Mouse (Mus musculus) CH12.LX (cell line): Measurements from ENCODE around the gene Acsm1. TPM values are rescaled to one million over a fixed set of nuclear protein-coding genes. Genes with fewer than 3 reads are reported as not detected.

Experiments
- DNase-seq: peaks from one replicate; pipeline ENCODE4 v3.0.0-alpha.2; 2013; ENCODE audit errors: extremely low read depth
- H3K27ac ChIP-seq: 2 replicates; pipeline ENCODE4 v1.5.1; 2012; ENCODE audit warnings: low read depth, mild to moderate bottlenecking, control low read depth, moderate library complexity; ENCODE audit not compliant: insufficient read depth
- H3K27me3 ChIP-seq: replicated peaks from 2 replicates; pipeline ENCODE3; 2012; ENCODE audit warnings: inconsistent platforms
- H3K36me3 ChIP-seq, 2 experiments: replicated peaks in 1 of 2; 2 replicates each; pipeline versions ENCODE3 to v1.6.1; 2012; ENCODE audit warnings: inconsistent platforms in 1 of 2, low read length in 1 of 2, mild to moderate bottlenecking in 1 of 2, mixed read lengths in 1 of 2, moderate library complexity in 1 of 2; ENCODE audit not compliant: control insufficient read depth in 1 of 2, insufficient read depth in 1 of 2
- H3K4me1 ChIP-seq, 2 experiments: 2 replicates each; pipeline ENCODE4 v1.6.1; 2012; ENCODE audit warnings: inconsistent platforms in 1 of 2, moderate library complexity in 1 of 2; ENCODE audit not compliant: insufficient read depth in 2 of 2, control insufficient read depth in 1 of 2
- H3K4me2 ChIP-seq: 2 replicates; pipeline ENCODE4 v1.6.1; 2012; ENCODE audit warnings: low read depth, mild to moderate bottlenecking, control low read depth; ENCODE audit not compliant: poor library complexity, insufficient read depth, severe bottlenecking
- H3K4me3 ChIP-seq, 3 experiments: fragments of 150-350 bp in 1 of 3; sonication (generic) in 1 of 3; replicated peaks in 1 of 3; 2 replicates each; pipeline versions ENCODE3 to v1.5.1; 2011 to 2012; ENCODE audit warnings: low read depth in 2 of 3, low read length in 2 of 3, mild to moderate bottlenecking in 2 of 3, moderate library complexity in 2 of 3, control low read depth in 1 of 3, improper control_type of control experiment in 1 of 3, inconsistent platforms in 1 of 3, mixed read lengths in 1 of 3; ENCODE audit not compliant: poor library complexity in 1 of 3
- H3K79me2 ChIP-seq: replicated peaks from 2 replicates; pipeline ENCODE4 v1.6.1; 2012; ENCODE audit warnings: mild to moderate bottlenecking, moderate library complexity; ENCODE audit not compliant: control insufficient read depth, poor library complexity, insufficient read depth, severe bottlenecking; ENCODE audit errors: extremely low read depth
- H3K9ac ChIP-seq: 2 replicates; pipeline ENCODE4 v1.6.1; 2012; ENCODE audit warnings: low read depth, mild to moderate bottlenecking, control low read depth, moderate library complexity; ENCODE audit not compliant: insufficient read depth
- H3K9me3 ChIP-seq: replicated peaks from 2 replicates; pipeline ENCODE3; 2012; ENCODE audit warnings: low read length, inconsistent platforms, mixed read lengths
- CHD2 ChIP-seq: IDR thresholded peaks from 2 replicates; pipeline ENCODE4 v1.6.1; 2011; ENCODE audit warnings: low read length, improper control_type of control experiment
- E2F4 ChIP-seq: IDR thresholded peaks from 2 replicates; pipeline ENCODE4 v1.6.1; 2011; ENCODE audit warnings: low read depth, low read length, improper control_type of control experiment; ENCODE audit not compliant: insufficient replicate concordance
- ETS1 ChIP-seq: conservative IDR thresholded peaks from 2 replicates; pipeline ENCODE4 v1.6.1; 2012; ENCODE audit warnings: low read depth, mild to moderate bottlenecking, inconsistent platforms, low read length, improper control_type of control experiment, moderate library complexity
- GABPA ChIP-seq: IDR thresholded peaks from 2 replicates; pipeline ENCODE4 v1.6.1; 2012; ENCODE audit warnings: low read depth, low read length, improper control_type of control experiment, inconsistent platforms; ENCODE audit not compliant: insufficient replicate concordance
- JUN ChIP-seq: IDR thresholded peaks from 2 replicates; pipeline ENCODE4 v1.6.1; 2011; ENCODE audit warnings: low read depth, mild to moderate bottlenecking, low read length, improper control_type of control experiment, moderate library complexity; ENCODE audit not compliant: insufficient read depth
- JUND ChIP-seq: conservative IDR thresholded peaks from 2 replicates; pipeline ENCODE4 v1.6.1; 2011; ENCODE audit warnings: low read depth, low read length, improper control_type of control experiment
- MAX ChIP-seq: IDR thresholded peaks from 2 replicates; pipeline ENCODE4 v1.6.1; 2011; ENCODE audit warnings: low read length, improper control_type of control experiment
- MAZ ChIP-seq: IDR thresholded peaks from 2 replicates; pipeline ENCODE4 v1.6.1; 2012; ENCODE audit warnings: low read depth, mild to moderate bottlenecking, inconsistent platforms, low read length, improper control_type of control experiment, moderate library complexity
- MEF2A ChIP-seq: IDR thresholded peaks from 2 replicates; pipeline ENCODE4 v1.6.1; 2014; ENCODE audit warnings: low read depth, mild to moderate bottlenecking, inconsistent platforms, low read length, improper control_type of control experiment, borderline replicate concordance
- MXI1 ChIP-seq: IDR thresholded peaks from 2 replicates; pipeline ENCODE4 v1.6.1; 2011; ENCODE audit warnings: mild to moderate bottlenecking, low read depth, low read length, improper control_type of control experiment
- NELFE ChIP-seq: IDR thresholded peaks from 2 replicates; pipeline ENCODE4 v1.6.1; 2011; ENCODE audit warnings: low read depth, low read length, improper control_type of control experiment
- PAX5 ChIP-seq: IDR thresholded peaks from 2 replicates; pipeline ENCODE4 v1.6.1; 2012; ENCODE audit warnings: low read length, inconsistent platforms, mixed read lengths
- SMC3 ChIP-seq: IDR thresholded peaks from 2 replicates; pipeline ENCODE4 v1.6.1; 2011; ENCODE audit warnings: low read depth, low read length, improper control_type of control experiment
- USF1 ChIP-seq: IDR thresholded peaks from 2 replicates; pipeline ENCODE4 v1.6.1; 2014; ENCODE audit warnings: low read depth, mild to moderate bottlenecking, inconsistent platforms, low read length, improper control_type of control experiment
- USF2 ChIP-seq: conservative IDR thresholded peaks from 2 replicates; pipeline ENCODE4 v1.6.1; 2011; ENCODE audit warnings: low read depth, low read length, improper control_type of control experiment
- ZC3H11A ChIP-seq: IDR thresholded peaks from 2 replicates; pipeline ENCODE4 v1.6.1; 2012; ENCODE audit warnings: low read depth, mild to moderate bottlenecking, inconsistent platforms, low read length, improper control_type of control experiment
- ZKSCAN1 ChIP-seq: IDR thresholded peaks from 2 replicates; pipeline ENCODE4 v1.6.1; 2012; ENCODE audit warnings: low read depth, inconsistent platforms, low read length, improper control_type of control experiment, borderline replicate concordance
- ZNF384 ChIP-seq: IDR thresholded peaks from 2 replicates; pipeline ENCODE4 v1.6.1; 2012; ENCODE audit warnings: low read depth, low read length, improper control_type of control experiment, inconsistent platforms
- dilution Hi-C: fragments of 300-500 bp; cut with MboI; formaldehyde crosslinking; loops from 2 replicates; pipeline ENCODE4 v1.14.3; 2020; ENCODE audit warnings: low sequenced_read_pairs; ENCODE audit not compliant: extremely low pct_unique_long_range_greater_than_20kb, extremely low pct_ligation_motif_present
- in situ Hi-C: fragments of 300-500 bp; cut with MboI; formaldehyde crosslinking; loops from 3 replicates; pipeline ENCODE4 v1.14.3; 2019; ENCODE audit warnings: low sequenced_read_pairs, low pct_ligation_motif_present, low pct_unique_long_range_greater_than_20kb, mixed read lengths
- polyA plus RNA-seq: library from polyadenylated mRNA; unstranded; fragments of >175 nt; gene quantifications from 2 replicates; pipeline ENCODE4 v1.2.1, GENCODE M21; 2012; ENCODE audit warnings: low read depth; ENCODE audit not compliant: insufficient read length
- total RNA-seq, 2 experiments: library from RNA; depleted of rRNA; stranded (reverse); fragments of 300-350 nt in 1 of 2; fragments of >200 nt in 1 of 2; gene quantifications; 2 replicates each; pipeline ENCODE4 v1.2.3; 2012 to 2014

Gene Acsm1
- total and polyA plus RNA-seq, 3 experiments = not detected

DNA sequence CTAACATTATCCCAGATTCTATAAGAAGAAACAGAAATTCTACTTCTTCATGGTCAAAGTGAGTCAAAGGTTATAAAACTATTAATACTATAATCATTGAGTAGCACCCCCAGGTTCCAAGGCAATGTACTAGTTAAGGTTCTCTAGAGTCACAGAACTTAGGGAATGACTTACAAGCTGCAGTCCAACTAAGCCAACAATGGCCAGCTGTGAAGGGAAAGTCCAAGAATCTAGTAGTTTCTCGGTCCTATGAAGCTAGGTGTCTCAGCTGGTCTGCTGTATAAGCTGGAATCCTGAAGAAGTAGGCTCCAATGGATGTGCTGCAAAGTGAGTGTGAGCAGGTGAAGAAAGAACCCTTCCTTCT is 4.9 kb upstream of the Acsm1 start:
- dilution Hi-C loops = no loop called here
- TF ChIP-seq ETS1 (no peak), ZNF384 (no peak), NELFE (no peak), MEF2A (no peak), PAX5 (no peak), MAZ (no peak), ZKSCAN1 (no peak), MXI1 (no peak), JUND (no peak), SMC3 (no peak), MAX (no peak), CHD2 (no peak)
- TF ChIP-seq, all 38 proteins: peak for 0

DNA sequence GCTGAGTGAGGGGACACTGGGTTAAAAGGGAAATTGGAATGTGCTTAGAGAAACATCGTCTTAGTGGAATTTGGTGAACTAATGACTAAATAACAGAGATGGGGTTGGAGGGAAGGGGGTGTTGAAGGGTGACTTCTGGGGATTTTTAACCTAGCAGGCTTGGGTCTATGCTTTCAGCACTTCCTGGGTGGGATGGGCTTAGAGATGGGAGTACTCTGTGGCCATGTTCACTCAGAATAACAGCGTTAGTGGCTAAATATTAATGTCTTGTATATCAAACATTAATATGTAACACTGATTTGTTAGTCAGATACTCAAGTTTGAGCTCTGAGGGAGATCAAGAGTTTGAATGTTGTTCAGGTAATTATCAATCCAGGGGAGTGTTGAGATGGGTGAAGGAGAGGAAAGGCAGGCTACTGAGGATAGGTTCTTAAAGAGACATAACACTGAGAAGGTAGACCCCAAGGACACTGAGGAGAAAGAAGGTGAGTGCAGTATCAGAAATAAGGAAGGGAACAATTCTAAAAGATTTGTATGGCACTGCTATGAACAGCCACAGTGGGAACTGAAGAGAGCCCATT is 1.8 kb upstream of the Acsm1 start:
- no peak overlapping the region for H3K4me2 ChIP-seq
- DNase-seq = no peak
- no peaks in the 10 kb centered on the region for H3K36me3 ChIP-seq
- no peak overlapping the region for H3K4me3 ChIP-seq
- no peak overlapping the region for H3K27ac ChIP-seq
- in situ Hi-C loops = no loop called here
- no peaks in the 10 kb centered on the region for H3K9me3 ChIP-seq
- no peaks in the 10 kb centered on the region for H3K79me2 ChIP-seq
- peaks cover 0 to 7% of the 10 kb centered on the region in 2 experiments; a peak in 2 of 4 replicates for H3K4me1 ChIP-seq
- dilution Hi-C loops = no loop called here
- no peak overlapping the region for H3K9ac ChIP-seq
- TF ChIP-seq E2F4 (no peak), SMC3 (no peak), MXI1 (no peak), ZC3H11A (no peak), JUND (no peak), GABPA (no peak), USF2 (no peak), JUN (no peak), USF1 (no peak)
- TF ChIP-seq, all 38 proteins: peak for 0
- H3K27me3 ChIP-seq = no peaks in the 10 kb centered on the region

More for the DNA sequence above, 4.9 kb upstream of the Acsm1 start:
- Histone ChIP-seq H3K4me2 (no peak overlapping the region), H3K79me2 (no peaks in the 10 kb centered on the region), H3K27ac (no peak overlapping the region), H3K9ac (no peak overlapping the region), H3K4me1 (peaks cover 0 to 5% of the 10 kb centered on the region in 2 experiments; a peak in 2 of 4 replicates), H3K27me3 (peaks cover 2% of the 10 kb centered on the region), H3K4me3 (no peak overlapping the region), H3K9me3 (no peaks in the 10 kb centered on the region), H3K36me3 (no peaks in the 10 kb centered on the region)
- in situ Hi-C loops = no loop called here
- no peak for DNase-seq
